Mouse (Mus musculus) kidney, embryonic 14.5 days (tissue): ENCODE measurements around the gene Pyroxd1. TPM values are rescaled to one million over a fixed set of nuclear protein-coding genes. Genes with fewer than 3 reads are reported as not detected.
A peak's percentile ranks its signal among the peaks of the same experiment; 100 is the strongest.

ENCODE experiments used
- ATAC-seq: fragments of 200-750 bp; cut with Nextera tagmentation; 2 replicates; pipeline ENCODE4 v1.8.0; 2017; ENCODE audit warnings: moderate number of reproducible peaks, mild to moderate bottlenecking, moderate TSS enrichment, moderate library complexity; ENCODE audit not compliant: low FRiP score, low TSS enrichment
- H3K27ac ChIP-seq: fragments of 300-500 bp; sonication (generic); 2 replicates; pipeline ENCODE4 v1.5.1; 2014; ENCODE audit warnings: low read depth, mild to moderate bottlenecking, low read length, moderate library complexity, mixed read lengths
- H3K27me3 ChIP-seq: fragments of 300-500 bp; sonication (generic); 2 replicates; pipeline ENCODE4 v1.6.1; 2014; ENCODE audit warnings: mild to moderate bottlenecking, low read length; ENCODE audit not compliant: control insufficient read depth, insufficient read depth
- H3K36me3 ChIP-seq: fragments of 300-500 bp; sonication (generic); 2 replicates; pipeline ENCODE4 v1.6.1; 2014; ENCODE audit warnings: low read length, mixed read lengths; ENCODE audit not compliant: control insufficient read depth, insufficient read depth
- H3K4me1 ChIP-seq: fragments of 300-500 bp; sonication (generic); 2 replicates; pipeline ENCODE4 v1.6.1; 2014; ENCODE audit warnings: low read length, mixed read lengths; ENCODE audit not compliant: control insufficient read depth, insufficient read depth
- H3K4me2 ChIP-seq: fragments of 300-500 bp; sonication (generic); replicated peaks from 2 replicates; pipeline ENCODE4 v1.6.1; 2014; ENCODE audit warnings: low read depth, mild to moderate bottlenecking, low read length
- H3K4me3 ChIP-seq: fragments of 300-500 bp; sonication (generic); 2 replicates; pipeline ENCODE4 v1.5.1; 2014; ENCODE audit warnings: mild to moderate bottlenecking, low read length
- H3K9ac ChIP-seq: fragments of 300-500 bp; sonication (generic); 2 replicates; pipeline ENCODE4 v1.6.1; 2014; ENCODE audit warnings: low read depth, mild to moderate bottlenecking, low read length, moderate library complexity
- H3K9me3 ChIP-seq: fragments of 300-500 bp; sonication (generic); 2 replicates; pipeline ENCODE4 v1.6.1; 2016; ENCODE audit warnings: low read length; ENCODE audit not compliant: control insufficient read depth
- WGBS: fragments of 180-500 bp; shearing (Covaris S2); extraction: QIAGEN DNeasy Blood & Tissue Kit; methylation state at CpG from one replicate; pipeline ENCODE4 v1.1.7; 2014; 5-methylcytosine and 5-hydroxymethylcytosine counted together
- polyA plus RNA-seq: library from polyadenylated mRNA; unstranded; fragments of >200 nt; fragmentation: Nextera tagmentation; extraction: Ambion mirVana; gene quantifications from 2 replicates; pipeline ENCODE4 v1.2.1, GENCODE M21; 2014

Gene Pyroxd1
- polyA plus RNA-seq, 1 experiment from 2014 or later, result 19.6 TPM

GRCm38 (mm10) chr6:142386285-142387010 lies 41.0 kb downstream of the Pyroxd1 start:
- Histone ChIP-seq H3K9ac (peak overlapping the region; percentile 84), H3K36me3 (no peaks in the 10 kb centered on the region), H3K4me1 (peaks cover 16% of the 10 kb centered on the region), H3K9me3 (no peaks in the 10 kb centered on the region), H3K4me3 (peak overlapping the region; percentile 71), H3K4me2 (peak overlapping the region; percentile 68), H3K27ac (no peak overlapping the region; the same call in 1 of the 2 replicates), H3K27me3 (no peaks in the 10 kb centered on the region)
- WGBS, result 4% methylated on average over 31 of the region's 31 CpGs
- peak; percentile 87; the same call in 1 of the 2 replicates for ATAC-seq

- peak within 1 kb of the TSS; percentile 71 for H3K4me3 ChIP-seq
- peak within 1 kb of the TSS; percentile 84 for H3K9ac ChIP-seq
- no peaks in the 10 kb centered on the region for H3K9me3 ChIP-seq
- H3K4me2 ChIP-seq, result peak within 1 kb of the TSS; percentile 68
- ATAC-seq, result peak; percentile 100
- no peaks in the 10 kb centered on the region for H3K27me3 ChIP-seq
- H3K36me3 ChIP-seq, result no peaks in the 10 kb centered on the region
- peaks cover 16% of the 10 kb centered on the region for H3K4me1 ChIP-seq
- H3K27ac ChIP-seq, result no peak within 1 kb of the TSS; the same call in 1 of the 2 replicates
- under 1% methylated on average over 76 of the region's 87 CpGs for WGBS
Observed at GRCm38 (mm10) chr6:142387011-142387754, 41.7 kb downstream of the Pyroxd1 start, which contains the start of the genes Recql and Golt1b. Gene Recql, minus strand, starts transcription at chr6:142387087. Gene Golt1b, plus strand, starts transcription at chr6:142387221.

- Histone ChIP-seq H3K9ac (peak overlapping the region; percentile 84), H3K9me3 (no peaks in the 10 kb centered on the region), H3K4me1 (peaks cover 16% of the 10 kb centered on the region), H3K36me3 (peaks cover 2% of the 10 kb centered on the region; the same call in 1 of the 2 replicates), H3K4me2 (peak overlapping the region; percentile 38), H3K4me3 (peak overlapping the region; percentile 71), H3K27ac (no peak overlapping the region), H3K27me3 (no peaks in the 10 kb centered on the region)
- 20% methylated on average over 8 of the region's 8 CpGs for WGBS
- ATAC-seq, result no peak
Observed at GRCm38 (mm10) chr6:142387755-142388271, 42.4 kb downstream of the Pyroxd1 start.

GRCm38 (mm10) chr6:142389101-142389500 lies 43.6 kb downstream of the Pyroxd1 start:
- Histone ChIP-seq H3K4me2 (no peak overlapping the region), H3K27ac (no peak overlapping the region), H3K36me3 (peaks cover 14% of the 10 kb centered on the region), H3K4me3 (no peak overlapping the region), H3K4me1 (peaks cover 16% of the 10 kb centered on the region), H3K9ac (peak overlapping the region; percentile 18; the same call in 1 of the 2 replicates), H3K27me3 (no peaks in the 10 kb centered on the region), H3K9me3 (no peaks in the 10 kb centered on the region)
- 78% methylated on average over 2 of the region's 2 CpGs for WGBS
- no peak for ATAC-seq

GRCm38 (mm10) chr6:142392312-142392711 lies 46.9 kb downstream of the Pyroxd1 start:
- peaks cover 12% of the 10 kb centered on the region for H3K4me1 ChIP-seq
- no peak overlapping the region for H3K4me2 ChIP-seq
- no peaks in the 10 kb centered on the region for H3K27me3 ChIP-seq
- H3K4me3 ChIP-seq, result no peak overlapping the region
- H3K9ac ChIP-seq, result no peak overlapping the region
- peaks cover 38% of the 10 kb centered on the region for H3K36me3 ChIP-seq
- WGBS, result 86% methylated on average over 5 of the region's 5 CpGs
- no peak overlapping the region for H3K27ac ChIP-seq
- ATAC-seq, result no peak
- H3K9me3 ChIP-seq, result no peaks in the 10 kb centered on the region

- WGBS, result 91% methylated on average over 5 of the region's 5 CpGs
- Histone ChIP-seq H3K9ac (no peak overlapping the region), H3K4me1 (no peaks in the 10 kb centered on the region), H3K36me3 (peaks cover 38% of the 10 kb centered on the region), H3K27me3 (no peaks in the 10 kb centered on the region), H3K4me3 (no peak overlapping the region), H3K27ac (no peak overlapping the region), H3K9me3 (no peaks in the 10 kb centered on the region), H3K4me2 (no peak overlapping the region)
- no peak for ATAC-seq
Observed at GRCm38 (mm10) chr6:142394669-142395068, 49.2 kb downstream of the Pyroxd1 start.

GRCm38 (mm10) chr6:142395756-142396155 lies 50.3 kb downstream of the Pyroxd1 start:
- WGBS, result 92% methylated on average over 6 of the region's 6 CpGs
- peaks cover 46% of the 10 kb centered on the region for H3K36me3 ChIP-seq

GRCm38 (mm10) chr6:142411140-142411539 lies 65.7 kb downstream of the Pyroxd1 start:
- Histone ChIP-seq H3K27ac (no peak overlapping the region), H3K9ac (no peak overlapping the region), H3K4me1 (0 out of 2 replicates have a peak, but pooled peaks cover 3% of the 10 kb centered on the region), H3K4me3 (no peak overlapping the region), H3K4me2 (no peak overlapping the region), H3K36me3 (no peaks in the 10 kb centered on the region), H3K9me3 (no peaks in the 10 kb centered on the region), H3K27me3 (peaks cover 24% of the 10 kb centered on the region)
- ATAC-seq, result no peak
- 40% methylated on average over 1 of the region's 1 CpGs for WGBS

More at GRCm38 (mm10) chr6:142395756-142396155, 50.3 kb downstream of the Pyroxd1 start:
- no peaks in the 10 kb centered on the region for H3K9me3 ChIP-seq
- H3K4me2 ChIP-seq, result no peak overlapping the region
- H3K4me1 ChIP-seq, result no peaks in the 10 kb centered on the region
- no peaks in the 10 kb centered on the region for H3K27me3 ChIP-seq
- no peak overlapping the region for H3K4me3 ChIP-seq
- H3K27ac ChIP-seq, result no peak overlapping the region
- H3K9ac ChIP-seq, result no peak overlapping the region
- no peak for ATAC-seq
